Mouse (Mus musculus): ENCODE data around the gene Agap1.

The Agap1 gene

DNA sequence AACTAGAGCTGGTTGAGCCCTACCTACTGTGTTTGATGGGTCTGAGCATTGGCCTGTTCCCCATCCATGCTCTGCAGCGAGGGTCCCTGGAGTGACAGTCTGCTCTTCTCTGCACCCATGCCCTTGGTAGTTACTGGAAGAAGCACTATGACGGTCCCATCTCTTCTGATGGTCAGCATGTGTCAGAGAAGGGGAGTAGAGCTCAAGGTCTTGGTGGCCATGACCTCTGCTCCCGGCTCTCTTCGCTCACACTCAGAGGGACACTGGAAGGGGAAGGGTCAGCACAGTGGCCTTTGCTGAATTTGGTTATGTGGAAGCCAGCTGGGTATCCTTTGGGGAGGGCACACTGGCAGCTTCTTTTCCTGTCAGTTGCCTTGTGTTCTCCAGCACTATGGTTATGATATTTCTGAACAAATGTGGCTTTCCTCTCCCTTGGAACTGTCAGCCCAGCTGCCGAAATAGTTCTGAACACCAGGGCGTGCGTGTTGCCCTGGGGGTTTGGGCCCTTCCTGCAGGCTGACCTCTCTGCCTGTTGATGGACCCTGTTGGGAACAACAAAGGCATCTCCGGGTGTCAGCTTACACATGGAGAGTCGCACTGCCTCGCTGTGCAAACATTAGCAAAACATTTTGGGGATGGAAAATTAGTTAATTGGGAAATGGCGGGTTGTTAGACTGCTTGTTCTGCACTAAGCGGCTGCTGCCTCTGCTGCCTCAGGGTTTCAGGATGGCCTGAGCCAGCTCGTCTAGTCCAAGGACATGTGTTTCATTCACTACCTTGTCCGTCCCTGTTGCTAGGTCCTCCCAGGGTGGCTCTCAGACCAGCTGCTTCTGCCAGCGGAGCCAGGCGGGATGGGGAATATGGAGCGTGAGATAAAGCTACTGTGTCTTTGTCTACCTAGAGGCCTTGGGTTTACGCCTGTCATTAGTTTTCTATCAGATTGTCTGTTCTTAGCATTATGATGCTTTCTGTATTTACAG, 93.2 kb downstream of the Agap1 start:
- no peak for DNase-seq

DNA sequence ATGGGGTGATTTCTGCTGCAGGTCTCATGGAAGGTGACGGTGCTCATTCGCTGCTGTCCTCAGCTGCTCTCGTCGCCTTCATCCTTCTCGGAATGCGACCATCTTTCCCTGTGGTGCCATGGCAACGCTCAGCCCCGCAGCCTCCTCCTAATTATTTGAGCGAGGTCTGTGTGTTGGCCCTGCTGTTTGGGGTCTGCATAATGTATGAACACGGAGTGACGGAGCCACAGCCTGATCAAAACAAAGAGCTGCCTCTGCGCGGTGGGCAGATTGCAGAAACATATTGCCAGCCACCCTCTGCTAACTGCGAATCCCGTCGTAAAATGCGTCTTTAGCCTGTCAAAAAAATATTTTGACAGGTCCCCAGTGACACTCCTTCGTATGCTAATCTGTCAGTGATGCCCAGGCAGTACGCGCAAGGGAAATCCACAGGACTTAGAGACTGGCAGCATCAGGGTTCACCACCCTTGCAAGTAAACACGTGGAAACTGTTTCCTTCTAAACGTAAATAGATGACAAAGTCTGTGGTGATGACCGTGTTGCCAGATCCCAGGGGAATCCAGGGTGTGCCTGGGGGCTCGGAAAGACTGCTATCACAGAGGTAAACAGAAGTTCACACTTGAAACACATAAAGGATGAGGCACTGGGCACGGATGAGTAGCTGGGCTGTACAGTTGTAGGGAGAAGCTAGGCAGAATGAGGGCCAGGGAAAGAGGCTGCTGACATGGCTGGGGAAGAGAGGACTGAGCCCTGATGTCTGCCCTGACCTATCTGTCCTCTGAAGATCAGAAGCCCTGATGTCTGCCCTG, 95.7 kb downstream of the Agap1 start:
- DNase-seq = no peak

DNA sequence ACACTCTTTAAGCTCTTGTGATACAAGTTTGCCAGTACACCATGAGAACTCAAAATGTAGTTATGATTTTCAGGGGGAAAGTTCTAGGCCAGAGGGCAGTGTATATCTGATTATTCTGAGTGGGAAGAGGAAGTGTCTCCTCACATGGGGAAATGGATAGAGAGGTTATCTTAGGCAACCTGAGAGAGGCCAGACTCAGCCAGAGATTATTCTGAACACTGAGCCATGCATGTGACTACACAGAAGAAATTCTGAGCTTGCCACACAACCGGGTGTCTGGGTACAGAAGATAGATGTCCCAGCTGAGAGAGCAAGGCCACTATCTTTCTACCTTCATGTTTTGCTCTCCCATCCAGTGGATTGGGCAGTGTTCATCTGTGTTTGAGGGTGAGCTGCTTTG, 97.9 kb downstream of the Agap1 start:
- DNase-seq = no peak

DNA sequence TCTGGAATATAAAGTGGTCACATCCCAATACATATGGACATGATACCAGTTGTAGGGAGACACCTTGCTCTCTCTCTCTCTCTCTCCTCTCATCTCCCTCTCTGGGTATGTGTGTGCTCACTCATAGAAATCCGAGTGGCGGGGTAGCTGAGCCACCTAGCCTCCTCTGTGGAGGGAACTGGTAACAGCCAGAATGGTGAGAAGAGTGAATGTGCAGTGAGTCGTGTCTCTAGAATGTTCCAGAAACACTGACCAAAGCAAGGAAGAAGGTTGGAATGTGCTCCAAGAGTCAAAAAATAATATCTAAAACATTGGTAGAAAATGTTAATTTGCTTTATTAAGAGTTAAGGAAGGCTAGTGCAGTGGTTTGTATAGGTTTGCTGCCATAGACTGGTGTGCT, 99.2 kb downstream of the Agap1 start:
- no peak for DNase-seq

DNA sequence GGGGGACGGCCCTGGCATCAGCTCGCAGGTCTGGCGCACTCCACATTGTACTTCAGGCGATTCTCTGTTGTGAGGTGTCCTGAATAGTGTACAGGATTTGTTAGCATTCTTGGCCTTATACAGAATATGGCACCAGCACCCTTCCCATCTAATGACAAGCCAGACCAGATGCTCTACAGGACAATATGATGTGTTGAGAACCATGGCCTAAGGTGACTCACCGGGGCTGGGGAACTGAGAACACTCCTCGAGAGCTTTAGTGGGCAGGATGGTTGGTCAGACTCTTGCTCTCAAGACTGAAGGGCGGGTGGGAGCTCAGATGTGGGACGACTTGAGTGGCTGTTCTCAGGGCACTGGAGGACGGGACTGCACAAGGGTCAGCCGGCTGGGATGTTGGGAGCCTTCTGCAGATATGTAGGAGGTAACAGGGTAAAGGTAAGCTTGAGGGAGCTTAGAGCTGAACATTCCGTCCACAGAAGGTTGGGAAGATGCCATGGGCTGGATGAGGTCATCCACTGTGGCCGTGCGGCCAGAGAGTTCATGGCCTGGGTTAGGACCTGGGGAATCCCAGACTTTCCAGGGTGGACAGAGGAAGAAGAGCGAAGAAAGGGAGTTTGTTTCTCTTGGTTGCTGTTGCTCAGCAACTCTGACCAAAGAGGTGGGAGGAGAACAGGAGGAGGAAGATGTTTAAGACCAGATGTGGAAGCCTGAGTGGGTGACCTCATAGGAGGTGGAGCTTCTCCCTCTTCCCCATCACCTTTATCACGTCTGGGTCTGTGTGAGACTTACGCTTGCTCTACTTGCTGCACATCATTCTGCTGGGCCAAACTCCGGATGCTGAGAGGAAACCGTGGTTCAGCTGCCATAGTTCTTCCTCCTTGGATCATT, 100.6 kb downstream of the Agap1 start:
- peak; percentile 69 for DNase-seq

DNA sequence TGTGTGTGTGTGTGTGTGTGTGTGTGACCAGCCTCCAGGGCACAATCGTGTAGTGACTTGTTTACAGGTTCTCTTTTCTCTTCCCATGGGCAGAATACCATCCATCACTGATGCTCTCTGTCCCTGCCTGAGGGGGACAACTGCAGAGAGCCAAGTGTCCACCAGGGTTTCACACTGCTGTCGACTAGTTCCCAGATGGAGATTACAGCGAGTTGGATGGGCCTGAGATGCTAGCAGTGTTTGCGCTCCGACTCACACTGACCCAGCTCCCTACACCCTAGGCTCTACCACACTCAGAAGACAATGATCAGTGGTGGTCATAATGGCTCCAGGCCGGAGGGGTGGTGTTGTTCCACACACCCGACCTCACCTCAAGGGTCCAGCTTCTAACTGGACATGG, 101.4 kb downstream of the Agap1 start:
- DNase-seq = no peak

DNA sequence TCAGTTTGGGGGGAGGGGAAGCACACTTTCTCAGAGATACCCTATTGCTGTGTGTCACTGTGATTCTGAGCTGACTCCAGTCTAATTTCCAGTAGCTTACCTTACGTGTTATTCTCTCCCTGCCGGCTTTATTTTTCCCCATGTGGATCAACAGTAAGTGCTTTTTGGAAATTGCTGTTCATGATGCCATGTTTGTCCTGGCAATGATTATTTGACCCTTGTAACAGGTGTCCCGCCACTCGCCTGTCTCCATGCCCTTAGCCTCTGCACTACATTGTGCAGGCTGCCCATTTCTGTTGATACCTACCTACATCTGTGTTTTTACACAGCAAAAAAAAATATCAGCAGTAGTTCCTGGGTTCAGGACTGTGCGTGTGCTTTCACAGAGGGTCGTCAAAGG, 102.8 kb downstream of the Agap1 start:
- no peak for DNase-seq

DNA sequence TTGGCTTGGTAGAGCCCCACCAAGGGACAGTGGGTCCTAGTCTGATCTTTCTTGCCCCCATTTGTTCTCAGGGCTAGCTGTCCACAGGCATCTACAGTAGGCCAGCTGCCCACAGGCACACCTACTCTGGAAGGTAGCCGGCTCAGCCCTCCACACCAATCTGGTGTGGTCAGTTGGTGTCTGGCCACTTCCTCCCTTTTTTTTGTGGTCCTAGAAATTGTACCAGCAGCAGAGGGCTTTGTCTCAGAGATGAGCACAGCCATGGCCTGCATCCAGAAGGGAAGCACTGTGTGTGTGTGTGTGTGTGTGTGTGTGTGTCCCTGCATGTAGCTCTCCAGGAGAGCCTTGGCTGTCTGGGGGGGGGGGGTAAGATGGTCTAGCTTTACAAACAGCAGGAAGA, 103.5 kb downstream of the Agap1 start:
- DNase-seq = no peak

DNA sequence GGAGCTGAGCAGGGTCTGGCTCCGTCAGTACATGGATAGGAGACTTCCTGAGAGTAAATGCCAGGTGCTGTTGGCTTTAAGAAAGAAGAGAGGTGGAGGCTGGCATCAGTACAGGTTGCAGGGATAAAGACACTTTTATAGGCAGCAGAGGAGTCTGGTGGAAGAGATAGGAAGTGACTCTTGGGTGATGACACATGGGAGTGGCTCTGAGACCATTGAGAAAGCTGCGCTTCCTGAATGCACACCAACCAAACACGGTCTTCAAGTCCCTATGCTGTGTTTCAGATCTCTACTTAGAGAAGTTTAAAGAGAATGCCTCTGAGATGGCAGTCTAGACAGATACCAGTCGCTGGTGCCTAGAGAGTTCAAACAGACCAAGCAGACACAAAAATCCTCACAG, 108.8 kb downstream of the Agap1 start:
- peak; percentile 54 for DNase-seq

DNA sequence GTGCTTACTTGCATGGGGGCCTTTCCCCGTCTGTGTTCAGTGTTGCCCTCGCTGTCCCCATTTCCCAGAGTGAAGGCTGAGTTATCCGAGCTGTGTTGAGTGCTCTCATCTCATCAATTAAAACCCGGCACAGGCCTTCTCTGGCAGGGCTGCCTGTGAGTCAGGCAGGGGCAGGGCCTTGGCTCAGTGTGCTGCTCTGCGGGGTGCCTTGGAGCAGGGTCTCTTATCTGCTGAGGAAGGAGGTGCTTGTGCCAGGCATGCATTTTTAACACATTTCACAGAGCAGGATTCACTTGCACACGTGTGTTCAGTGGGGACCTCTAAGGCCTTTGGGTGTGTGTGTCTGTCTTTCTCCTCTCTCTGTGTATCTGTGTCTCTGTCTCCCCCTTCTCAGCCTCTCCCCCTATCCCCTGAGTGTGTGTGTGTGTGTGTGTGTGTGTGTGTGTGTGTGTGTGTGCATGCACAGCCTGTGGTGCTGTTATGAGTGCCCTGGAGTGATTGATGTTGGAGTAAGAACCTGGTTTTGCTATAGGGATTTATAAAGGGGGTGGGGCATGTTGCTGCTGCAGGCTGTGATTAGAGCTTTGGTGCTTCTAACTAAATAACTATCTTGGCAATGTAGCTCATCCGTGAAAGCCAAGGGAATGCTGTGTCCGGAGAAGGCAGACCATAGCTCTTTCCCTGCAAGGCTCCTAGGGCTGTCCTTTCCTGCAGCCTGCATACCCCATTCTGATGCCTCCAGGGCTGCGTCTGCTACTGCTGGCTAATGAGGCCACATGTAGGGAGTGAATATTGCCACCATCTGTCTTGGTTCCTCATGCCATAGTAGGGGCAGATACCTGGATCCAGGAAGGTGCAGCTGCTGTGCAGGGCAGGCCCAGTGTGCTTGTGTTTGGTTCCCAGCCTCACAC, 112.2 kb downstream of the Agap1 start:
- DNase-seq = no peak

DNA sequence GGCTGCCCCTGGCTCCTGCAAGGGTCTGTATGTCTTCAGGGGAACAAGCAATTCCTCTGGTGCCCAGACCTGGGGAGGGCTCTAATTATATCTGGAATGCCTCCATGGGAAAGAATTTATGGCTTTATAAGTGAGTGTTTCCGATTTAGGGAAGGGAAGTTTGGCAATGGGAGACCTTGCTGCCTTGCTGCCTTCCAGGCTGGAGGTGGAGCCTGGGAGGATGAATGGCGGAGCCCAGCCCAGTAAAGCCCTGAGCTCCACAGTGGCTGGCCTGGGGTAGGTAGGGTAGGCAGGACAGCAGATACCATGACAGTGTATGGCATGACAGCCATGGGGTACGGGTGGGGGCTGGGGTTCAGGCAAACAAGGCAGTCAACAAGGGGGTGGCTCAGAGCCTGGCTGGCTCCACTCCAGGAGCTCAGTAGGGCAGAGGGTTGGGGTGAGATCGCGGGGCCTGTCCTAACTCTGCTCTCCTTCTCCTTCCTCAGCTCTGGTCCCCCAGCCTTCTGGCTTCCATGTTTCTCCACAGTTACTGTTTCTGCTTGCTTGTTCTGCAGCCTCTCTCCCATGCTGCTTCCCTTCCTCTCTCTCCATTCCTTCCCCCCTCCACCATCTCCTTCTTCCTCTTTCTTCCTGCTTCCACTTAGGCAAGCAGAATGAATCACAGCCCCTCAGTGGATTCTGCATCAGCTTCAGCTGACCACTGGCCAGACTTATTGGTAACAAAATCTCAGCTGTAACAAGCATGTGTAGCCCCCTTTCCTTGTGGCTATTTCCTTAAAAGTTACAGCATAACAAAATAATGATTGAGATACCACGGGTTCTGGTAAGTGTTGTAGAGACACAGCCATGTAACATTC, 114.2 kb downstream of the Agap1 start:
- DNase-seq = no peak

DNA sequence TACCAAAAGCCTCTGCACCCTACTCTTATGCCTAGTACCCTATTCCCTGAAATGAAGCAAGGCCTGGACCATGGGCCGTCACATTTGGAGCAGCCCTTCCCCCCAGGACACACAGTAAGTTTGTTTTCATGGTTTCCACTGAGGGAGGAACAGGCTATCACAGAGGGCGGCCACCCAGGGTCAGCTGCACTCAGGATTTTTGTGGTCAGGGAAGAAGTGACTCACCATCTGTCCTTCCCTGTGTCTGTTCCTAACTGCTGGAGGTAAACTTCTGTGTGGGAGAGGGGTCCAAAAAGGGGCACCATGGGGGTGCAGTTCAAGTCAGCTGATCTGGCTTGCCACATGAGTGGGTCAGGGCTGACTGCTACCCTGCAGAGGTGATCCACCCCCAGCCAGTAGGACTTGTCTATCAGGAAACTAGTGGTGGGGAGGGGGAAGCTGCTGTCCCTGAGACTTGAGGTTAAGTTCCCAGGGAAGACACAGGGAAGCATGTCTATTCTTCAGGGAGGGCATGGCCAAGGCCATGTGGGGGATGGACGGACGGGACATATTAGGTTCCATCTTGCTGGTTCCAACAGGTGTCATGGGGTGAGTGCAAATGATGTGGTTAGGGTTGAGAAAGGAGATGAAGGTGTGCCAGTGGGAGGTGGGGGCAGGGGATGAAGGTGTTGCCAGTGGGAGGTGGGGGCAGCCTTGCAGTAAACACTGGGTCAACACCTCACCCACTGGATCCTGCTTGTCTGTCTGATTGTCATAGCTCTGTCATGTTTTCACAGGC, 116.1 kb downstream of the Agap1 start:
- DNase-seq = peak; percentile 40

DNA sequence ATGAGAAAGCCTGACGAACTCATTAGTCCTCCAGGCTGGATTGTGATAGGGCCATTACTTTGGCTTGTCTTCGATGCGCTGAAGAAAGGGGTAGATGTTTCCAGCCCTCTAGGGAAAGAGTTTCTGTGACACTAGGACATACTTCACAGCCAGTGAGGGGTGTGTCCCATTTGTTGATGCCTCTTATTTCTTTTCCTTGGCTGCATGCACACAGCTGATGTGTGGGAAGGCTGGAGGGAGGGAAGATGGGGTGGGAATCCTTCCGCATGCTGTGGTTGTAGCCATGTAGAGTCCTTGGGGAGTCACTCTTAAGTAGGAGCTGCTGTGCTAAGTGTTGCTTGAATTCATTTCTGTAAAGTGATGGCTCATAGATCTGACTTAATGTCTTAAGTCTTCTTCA, 118.9 kb downstream of the Agap1 start:
- no peak for DNase-seq

DNA sequence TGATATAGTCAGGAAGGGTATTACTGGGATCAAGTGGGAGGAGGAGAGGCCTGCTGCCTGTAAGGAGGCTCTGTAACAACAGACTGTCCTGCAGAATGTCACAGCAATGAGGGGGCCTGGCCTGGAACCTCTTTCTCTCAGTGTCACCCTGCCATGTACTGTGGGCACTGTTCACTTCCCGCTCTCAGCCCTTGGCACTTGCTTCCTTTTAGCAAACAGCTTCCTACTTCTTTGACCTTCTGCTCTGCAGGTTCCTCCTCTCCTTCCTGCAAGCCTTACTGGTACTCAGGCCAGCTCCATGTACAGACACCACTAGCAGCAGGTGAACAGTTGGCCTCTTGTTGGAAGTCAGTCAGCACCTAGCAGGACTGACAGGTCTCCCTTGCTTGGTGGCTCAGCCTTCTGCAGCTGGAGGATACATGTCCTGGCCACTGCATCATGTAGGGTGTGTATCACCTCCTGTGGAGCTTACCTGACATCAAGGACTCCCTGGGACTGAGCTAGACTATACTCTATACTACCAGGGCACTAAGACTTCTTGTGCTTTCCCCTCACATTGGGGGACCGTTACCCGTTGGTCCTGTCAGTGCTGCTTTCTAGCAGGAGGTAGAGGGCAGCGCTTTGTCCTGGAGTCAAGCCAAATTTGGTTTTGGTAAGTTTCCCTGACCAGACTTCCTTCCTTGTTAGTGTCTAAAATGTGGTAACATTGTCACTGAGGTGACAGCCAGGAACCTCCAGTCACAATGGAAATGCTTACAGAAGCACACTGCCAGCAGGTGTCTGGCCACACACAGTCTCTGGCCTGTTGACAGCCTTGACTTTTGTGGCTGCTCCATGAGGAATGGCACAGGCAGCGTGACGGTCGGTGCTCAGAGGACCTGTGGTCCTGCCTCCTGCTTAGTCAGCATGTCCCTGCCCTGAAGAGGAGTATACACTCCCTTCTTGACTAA, 120.6 kb downstream of the Agap1 start:
- peak; percentile 51 for DNase-seq

DNA sequence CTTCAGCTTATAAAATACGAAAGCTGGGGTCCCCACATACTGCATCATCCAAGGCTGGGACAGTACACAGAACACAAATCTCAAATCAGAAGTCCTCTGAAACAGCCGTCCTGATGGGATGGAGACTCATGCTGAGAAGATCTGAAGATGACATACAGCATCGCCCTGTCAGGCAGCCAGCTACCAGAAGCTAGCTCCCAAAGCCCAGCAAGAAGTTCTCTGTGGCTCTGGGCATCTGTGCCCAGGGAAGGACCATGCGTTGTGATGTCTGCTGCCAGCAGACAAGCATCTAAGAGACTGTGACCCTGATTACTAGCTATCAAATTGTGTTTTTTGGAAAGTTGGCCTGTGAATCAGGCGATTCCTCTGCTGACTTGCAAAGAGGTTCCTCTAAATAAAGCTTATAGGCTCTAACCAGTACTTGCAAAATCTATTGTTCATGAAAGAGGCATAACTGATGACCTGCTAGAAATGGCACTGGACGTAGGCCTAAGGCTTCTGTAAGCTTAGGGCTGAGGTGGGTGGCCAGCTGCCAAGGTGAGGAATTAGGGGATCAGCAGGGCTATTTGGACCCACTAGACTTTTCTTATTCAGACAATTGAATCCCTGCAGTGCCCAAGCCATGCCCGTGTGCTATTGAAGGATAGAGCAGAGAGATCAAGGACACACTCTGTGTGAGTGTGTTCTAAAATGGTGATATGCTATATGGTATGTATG, 121.7 kb downstream of the Agap1 start:
- DNase-seq = no peak

DNA sequence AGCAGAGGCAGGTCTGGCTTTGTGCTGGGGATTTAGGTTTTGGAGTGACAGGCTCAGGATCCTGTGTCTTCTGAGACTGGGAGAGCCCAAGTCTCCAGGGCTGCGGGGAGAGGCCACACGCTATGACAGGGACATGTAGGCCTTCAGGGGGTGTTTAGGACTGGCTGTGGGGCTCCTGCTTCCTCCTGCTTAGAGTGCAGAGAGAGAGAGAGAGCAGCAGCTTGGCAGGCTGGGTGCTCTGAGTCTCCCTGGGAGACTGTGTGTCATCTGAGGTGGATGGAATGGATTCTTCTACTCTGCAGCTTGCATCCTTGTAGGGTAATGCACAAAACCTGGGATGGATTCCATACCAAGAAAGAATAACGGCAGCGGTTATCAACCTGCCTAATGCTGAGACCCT, 122.4 kb downstream of the Agap1 start:
- DNase-seq = peak; percentile 72

DNA sequence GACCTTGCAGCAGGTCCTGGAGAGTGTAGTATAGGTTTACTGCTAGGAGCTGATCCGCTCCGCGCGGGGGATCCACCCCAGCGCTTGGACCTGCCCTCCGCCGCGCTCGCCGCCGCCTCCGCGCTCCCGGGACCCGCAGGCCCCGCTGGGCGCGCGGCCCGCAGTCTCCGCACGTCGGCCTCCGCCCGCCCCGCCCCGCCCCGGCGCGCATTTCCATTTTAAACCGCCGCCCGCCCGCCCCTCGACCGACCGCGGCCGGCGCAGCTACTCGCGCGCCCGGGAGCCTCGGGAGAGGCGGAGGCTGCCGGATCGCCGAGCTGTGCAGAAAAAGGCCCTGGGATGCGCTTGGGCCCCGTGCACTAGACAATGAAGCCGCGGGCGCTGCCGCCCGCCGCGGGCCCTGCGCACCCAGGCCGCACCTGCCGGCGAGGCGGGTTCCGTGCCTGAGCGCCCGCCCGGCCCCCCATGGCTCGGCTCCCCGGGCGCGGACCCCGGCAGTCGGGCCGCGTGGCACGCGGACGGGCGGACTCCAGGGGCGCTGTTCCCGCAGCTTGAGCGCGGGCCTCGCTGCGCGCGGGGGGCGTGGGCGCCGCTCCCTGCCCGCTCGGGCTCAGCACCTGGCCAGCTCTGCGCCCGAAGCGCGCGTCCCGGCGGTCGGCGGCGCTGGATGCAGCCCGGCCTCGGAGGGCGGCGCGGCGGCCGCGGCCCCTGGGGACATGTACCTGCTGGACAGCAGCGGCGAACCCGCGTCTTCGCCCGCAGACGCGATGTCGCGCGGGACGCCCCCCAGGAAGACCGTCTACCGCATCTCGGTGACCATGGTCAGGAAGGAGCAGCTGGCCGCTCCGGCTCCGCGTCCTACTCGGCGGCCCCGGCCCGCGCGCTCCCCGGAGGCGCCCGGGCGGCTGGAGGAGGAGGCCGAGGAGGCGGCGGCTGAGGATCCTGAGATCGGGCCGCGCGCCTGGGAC, 125.7 kb downstream of the Agap1 start:
- DNase-seq = peak; percentile 77

All from lung, postnatal 36 days (tissue).